Mouse (Mus musculus) MEL (cell line): Measurements from ENCODE around the gene Stam.

ENCODE experiments used
- CHD2 ChIP-seq: IDR thresholded peaks from 2 replicates; pipeline ENCODE4 v1.6.1; 2011; ENCODE audit warnings: low read length, improper control_type of control experiment
- GABPA ChIP-seq: IDR thresholded peaks from 2 replicates; pipeline ENCODE4 v1.6.1; 2012; ENCODE audit warnings: low read depth, mild to moderate bottlenecking, inconsistent platforms, low read length, improper control_type of control experiment, moderate library complexity
- POLR2A ChIP-seq, 2 experiments: IDR thresholded peaks; 2 replicates each; pipeline ENCODE4 v1.6.1; 2011 to 2012; ENCODE audit warnings: low read length in 2 of 2, mild to moderate bottlenecking in 2 of 2, control low read depth in 1 of 2, improper control_type of control experiment in 1 of 2, low read depth in 1 of 2, moderate library complexity in 1 of 2; ENCODE audit not compliant: control insufficient read depth in 1 of 2, insufficient read depth in 1 of 2, poor library complexity in 1 of 2
- POLR2AphosphoS5 ChIP-seq: IDR thresholded peaks from 2 replicates; pipeline ENCODE4 v1.6.1; 2012; ENCODE audit warnings: low read depth, borderline replicate concordance, mild to moderate bottlenecking, inconsistent platforms, low read length, moderate library complexity, mixed read lengths
- RAD21 ChIP-seq: IDR thresholded peaks from 2 replicates; pipeline ENCODE4 v1.6.1; 2011; ENCODE audit warnings: mild to moderate bottlenecking, low read depth, low read length, improper control_type of control experiment
- RCOR1 ChIP-seq: IDR thresholded peaks from 2 replicates; pipeline ENCODE4 v1.6.1; 2012; ENCODE audit warnings: low read depth, mild to moderate bottlenecking, inconsistent platforms, low read length, improper control_type of control experiment
- USF2 ChIP-seq, 2 experiments: IDR thresholded peaks; 2 replicates each; pipeline ENCODE4 v1.6.1; 2011 to 2012; ENCODE audit warnings: improper control_type of control experiment in 2 of 2, low read length in 2 of 2, borderline replicate concordance in 1 of 2, inconsistent platforms in 1 of 2, low read depth in 1 of 2, mild to moderate bottlenecking in 1 of 2; ENCODE audit not compliant: insufficient read depth in 1 of 2

DNA sequence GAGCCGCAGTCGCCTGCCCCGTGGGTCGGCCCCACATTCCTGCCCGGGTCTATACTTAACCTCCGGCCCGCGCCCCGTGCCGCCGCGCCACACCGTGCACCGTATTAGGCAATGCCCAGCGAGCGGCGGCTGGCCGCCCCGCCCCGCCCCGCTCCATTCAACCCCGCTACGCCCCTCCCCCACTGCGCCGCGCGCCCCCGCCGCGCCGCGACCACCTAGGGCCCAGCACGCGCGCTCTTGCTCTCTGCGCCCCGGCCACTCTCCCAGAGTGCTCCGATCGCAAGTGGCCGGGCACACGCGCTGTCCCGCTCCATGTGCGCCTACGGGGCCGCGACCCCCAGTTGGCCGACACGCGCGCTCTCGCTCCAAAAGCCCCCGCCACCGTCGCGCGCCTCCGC lies 18.7 kb upstream of the Stam start:
- TF ChIP-seq POLR2A (IDR thresholded peaks at IDR 0.05; ENCODE audit: control insufficient read depth in 1 of 2, insufficient read depth in 1 of 2, low read depth in 1 of 2, low read length in 2 of 2, poor library complexity in 1 of 2) = 0 out of 4 replicates have a peak, but pooled peaks of 1 of the 2 experiments have one; percentile 28
- TF ChIP-seq USF2 (IDR thresholded peaks at IDR 0.05; ENCODE audit: borderline replicate concordance in 1 of 2, insufficient read depth in 1 of 2, low read depth in 1 of 2, low read length in 2 of 2) = no peak
- TF ChIP-seq GABPA = no peak
- no peak for TF ChIP-seq CHD2
- no peak for TF ChIP-seq RCOR1
- TF ChIP-seq RAD21 = no peak
- no peak for TF ChIP-seq POLR2AphosphoS5
